9 mouse cellular contexts compared by ENCODE assay signal in genomic region chr16:8666452-8666851, GRCm38 (mm10). TPM values are rescaled to one million over a fixed set of nuclear protein-coding genes. Genes with fewer than 3 reads are reported as not detected.
DNase-seq lines count a peak whose midpoint lies in the region; ATAC-seq and TF ChIP-seq lines count a peak whose summit lies in the region.
"Had no signal": no experiment of that assay in that cellular context is flagged by ENCODE, and none has a peak within 500 bp of the region (broad histone marks: within the 10 kb centered on the region; RNA-seq: fewer than 3 reads in every experiment).

No protein-coding gene starts in this region.

- peak; percentile 86 for TF ChIP-seq EP300 in lung, postnatal 0 days (IDR thresholded peaks at IDR 0.05)

- H3K4me3 ChIP-seq in gastrocnemius, adult 2 months, result peak overlapping the region; percentile 11; the same call in 1 of the 2 replicates
- H3K4me3 ChIP-seq in lung, postnatal 0 days (ENCODE audit: low read depth, low read length), result no peak overlapping the region

- no peak for TF ChIP-seq CTCF in gastrocnemius, adult 2 months (IDR thresholded peaks at IDR 0.05)
- TF ChIP-seq CTCF in lung, postnatal 0 days (IDR thresholded peaks at IDR 0.05), result no peak

- no peak overlapping the region; the same call in 1 of the 2 replicates for H3K9ac ChIP-seq in lung, postnatal 0 days (replicated peaks; ENCODE audit: low read depth)

- no peaks in the 10 kb centered on the region for H3K36me3 ChIP-seq in lung, postnatal 0 days (ENCODE audit: insufficient read depth, low read length)

- H3K4me2 ChIP-seq in lung, postnatal 0 days (replicated peaks; ENCODE audit: low read depth, low read length), result 0 out of 2 replicates have a peak overlapping the region, but pooled peaks have one; percentile 17

- peak; percentile 61 for ATAC-seq in lung, postnatal 0 days

- peaks cover 39% of the 10 kb centered on the region for H3K4me1 ChIP-seq in lung, postnatal 0 days (ENCODE audit: insufficient read depth, low read depth, low read length)

- 19% methylated on average over 2 of the region's 2 CpGs for WGBS in lung, postnatal 0 days

- no peaks in the 10 kb centered on the region for H3K9me3 ChIP-seq in lung, postnatal 0 days (ENCODE audit: low read length)

- DNase-seq in gastrocnemius, adult 2 months, result peak; percentile 72
- no peak for DNase-seq in gastrocnemius, postnatal 10 days
- DNase-seq in adrenal gland, postnatal 10 days, result peak; percentile 53
- peak; percentile 72 to 73 for DNase-seq in heart, postnatal 10 days
- DNase-seq in lung, postnatal 0 days (ENCODE audit: low spot score), result peak; percentile 82
- no peak for DNase-seq in cerebellum, adult 11 months
- DNase-seq in spleen, adult 18-20 months, result no peak
- DNase-seq in cerebellum, postnatal 25 days, result no peak

- H3K27me3 ChIP-seq in lung, postnatal 0 days (replicated peaks; ENCODE audit: insufficient read depth, low read length), result no peaks in the 10 kb centered on the region

- peak overlapping the region; percentile 79 for H3K27ac ChIP-seq in gastrocnemius, adult 2 months
- peak overlapping the region; percentile 87 for H3K27ac ChIP-seq in lung, postnatal 0 days (ENCODE audit: low read length)

- intact Hi-C loops in gastrocnemius, adult 2 months (cut with DNase I), result no loop called here
- intact Hi-C loops in heart, postnatal 10 days (cut with DNase I), result no loop called here

RNA-seq across cellular contexts. Expression of gene Carhsp1, which starts 5.5 kb away (rescaled TPM):
- 1 to 10 TPM; 5.8 to 8.7 TPM for total RNA-seq in gastrocnemius, adult 2 months (2021)
- total RNA-seq in gastrocnemius, postnatal 10 days (2021), result 10 to 100 TPM; 22.3 to 25.9 TPM
- 10 to 100 TPM; 76.8 to 85.6 TPM for total RNA-seq in adrenal gland, postnatal 10 days (2021)
- total RNA-seq in heart, postnatal 10 days (2021), result 10 to 100 TPM; 37.9 to 40.1 TPM
- polyA plus RNA-seq in lung, postnatal 0 days (2015; fragmentation: Nextera tagmentation; extraction: Ambion mirVana), result 86.9 and 97.1 TPM in 2 replicates

RNA-seq across cellular contexts. Expression of gene Gm5767, which starts 14.1 kb away (rescaled TPM):
- total RNA-seq in gastrocnemius, adult 2 months (2021), result not detected
- not detected for total RNA-seq in gastrocnemius, postnatal 10 days (2021)
- total RNA-seq in adrenal gland, postnatal 10 days (2021), result not detected
- not detected for total RNA-seq in heart, postnatal 10 days (2021)
- not detected in 2 replicates for polyA plus RNA-seq in lung, postnatal 0 days (2015; fragmentation: Nextera tagmentation; extraction: Ambion mirVana)
- polyA plus RNA-seq: neural tube, embryonic 14.5 days had no signal

RNA-seq across cellular contexts. Expression of gene Tmem186, which starts 28.9 kb away (rescaled TPM):
- total RNA-seq in gastrocnemius, adult 2 months (2021), result 10 to 100 TPM; 12.4 to 12.9 TPM
- total RNA-seq in gastrocnemius, postnatal 10 days (2021), result 1 to 10 TPM; 8.6 to 9.2 TPM
- total RNA-seq in adrenal gland, postnatal 10 days (2021), result 10 to 100 TPM; 19.0 to 22.4 TPM
- total RNA-seq in heart, postnatal 10 days (2021), result 10 to 100 TPM; 14.2 to 15.2 TPM
- 8.2 and 8.7 TPM in 2 replicates for polyA plus RNA-seq in lung, postnatal 0 days (2015; fragmentation: Nextera tagmentation; extraction: Ambion mirVana)

RNA-seq across cellular contexts. Expression of gene Pmm2, which starts 29.0 kb away (rescaled TPM):
- total RNA-seq in gastrocnemius, adult 2 months (2021), result 10 to 100 TPM; 14.9 to 24.0 TPM
- 10 to 100 TPM; 29.1 to 30.7 TPM for total RNA-seq in gastrocnemius, postnatal 10 days (2021)
- total RNA-seq in adrenal gland, postnatal 10 days (2021), result 10 to 100 TPM; 56.9 to 74.1 TPM
- total RNA-seq in heart, postnatal 10 days (2021), result 10 to 100 TPM; 36.7 to 38.8 TPM
- 38.0 and 40.2 TPM in 2 replicates for polyA plus RNA-seq in lung, postnatal 0 days (2015; fragmentation: Nextera tagmentation; extraction: Ambion mirVana)

Comparison
In these comparisons a context has a peak if more than half of its experiments do, and no peak if none do; other contexts are left out.
1. DNase-seq: peak in gastrocnemius, adult 2 months (single experiment), adrenal gland, postnatal 10 days (single experiment), heart, postnatal 10 days (2 of 2) and lung, postnatal 0 days (single experiment); none in gastrocnemius, postnatal 10 days (single experiment), cerebellum, adult 11 months (single experiment), spleen, adult 18-20 months (0 of 2) and cerebellum, postnatal 25 days (0 of 2).